Mouse (Mus musculus) liver, adult 2 months (tissue): ENCODE results near the gene Cacnb1.

Source experiments
- CTCF ChIP-seq: fragments of 200-500 bp; IDR thresholded peaks from 2 replicates; pipeline ENCODE4 v1.5.1; 2011; ENCODE audit warnings: low read depth, low read length, control low read depth
- POLR2A ChIP-seq: fragments of 200-500 bp; IDR thresholded peaks from 2 replicates; pipeline ENCODE4 v1.6.1; 2011; ENCODE audit warnings: low read length, control low read depth; ENCODE audit not compliant: insufficient read depth; ENCODE audit errors: extremely low read depth

- TF ChIP-seq CTCF (no peak), POLR2A (no peak)
These were observed 40.1 kb downstream of the Cacnb1 start for GRCm38 (mm10) chr11:97982721-97983120.
